Mouse (Mus musculus): ENCODE measurements around the gene Cald1. TPM values are rescaled to one million over a fixed set of nuclear protein-coding genes. Genes with fewer than 3 reads are reported as not detected.

The Cald1 gene
- polyA plus RNA-seq, 1 experiment from 2014 or later: 164 TPM

DNA sequence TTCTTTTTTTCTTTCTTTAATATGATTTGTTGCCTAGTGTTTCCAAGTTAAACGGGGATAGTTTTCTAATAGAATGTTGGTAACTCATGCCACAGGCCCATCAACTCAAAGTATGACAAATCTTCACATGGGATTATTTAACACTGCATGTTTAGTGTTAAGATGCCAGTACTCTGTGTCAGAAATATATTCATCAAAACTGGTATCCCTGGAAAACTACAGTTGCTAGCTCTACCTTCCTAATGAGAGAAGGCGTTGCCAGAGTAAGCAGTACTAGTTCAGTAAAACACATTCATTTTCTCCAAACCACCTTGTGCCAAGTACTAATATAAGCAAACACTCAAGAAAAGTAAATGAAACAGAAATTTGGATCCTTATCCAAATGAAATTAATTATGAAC, 171.7 kb downstream of the Cald1 start:
- H3K4me3 ChIP-seq: no peak overlapping the region
- peak overlapping the region; percentile 80 for H3K27ac ChIP-seq
- peaks cover 68% of the 10 kb centered on the region for H3K36me3 ChIP-seq
- H3K4me1 ChIP-seq (replicated peaks): peaks cover 13% of the 10 kb centered on the region
- 86% methylated on average over 2 of the region's 2 CpGs for WGBS
- no peak for ATAC-seq (replicated peaks; ENCODE audit: insufficient number of reproducible peaks, insufficient read depth, low FRiP score, low read depth)
- no peak overlapping the region for H3K4me2 ChIP-seq
- no peaks in the 10 kb centered on the region for H3K9me3 ChIP-seq (replicated peaks)
- H3K27me3 ChIP-seq: no peaks in the 10 kb centered on the region
- no peak overlapping the region for H3K9ac ChIP-seq

DNA sequence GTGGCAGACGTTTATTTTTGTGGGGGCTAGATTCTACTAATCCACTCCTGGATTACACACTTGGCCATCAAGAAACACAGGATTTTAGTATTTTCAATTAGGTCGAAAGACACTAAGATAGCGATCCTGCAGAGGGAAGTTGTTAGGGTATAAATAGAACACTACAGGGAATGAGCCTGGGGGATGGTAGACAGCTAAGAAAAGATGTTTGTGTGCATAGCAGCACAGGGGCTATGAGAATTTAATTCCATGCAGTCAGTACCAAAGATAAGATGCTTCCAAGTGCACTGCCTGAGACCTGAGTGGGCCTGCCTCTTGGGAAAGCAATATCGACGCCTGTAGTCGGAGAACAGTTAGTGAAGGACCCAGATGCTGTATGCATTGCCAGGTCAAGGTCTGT, 172.2 kb downstream of the Cald1 start:
- 26% methylated on average over 6 of the region's 6 CpGs for WGBS
- peaks cover 63% of the 10 kb centered on the region for H3K36me3 ChIP-seq

DNA sequence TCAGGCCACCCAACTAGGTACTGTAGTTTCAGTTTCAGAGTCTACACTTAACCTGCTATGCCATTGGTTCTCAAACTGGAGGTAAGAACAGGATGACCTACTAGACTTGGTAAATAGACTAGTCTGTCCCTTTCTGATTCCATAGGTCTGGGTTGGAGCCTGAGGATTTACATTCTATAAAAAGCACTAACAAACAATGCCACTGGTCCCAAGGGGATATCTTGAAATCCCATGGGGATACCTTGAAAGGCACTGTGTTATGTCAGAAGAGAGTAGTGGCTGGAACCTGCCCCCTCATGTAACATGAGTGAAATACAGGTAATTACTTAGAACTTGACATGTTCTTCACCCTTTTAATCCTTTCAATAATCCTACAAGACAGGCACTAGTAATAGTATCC, 178.1 kb downstream of the Cald1 start:
- ATAC-seq (replicated peaks; ENCODE audit: insufficient number of reproducible peaks, insufficient read depth, low FRiP score, low read depth): no peak
- no peaks in the 10 kb centered on the region for H3K9me3 ChIP-seq (replicated peaks)
- H3K27ac ChIP-seq: no peak overlapping the region
- H3K27me3 ChIP-seq: no peaks in the 10 kb centered on the region
- peaks cover 20% of the 10 kb centered on the region for H3K36me3 ChIP-seq
- H3K4me2 ChIP-seq: no peak overlapping the region
- H3K9ac ChIP-seq: no peak overlapping the region
- no peaks in the 10 kb centered on the region; the same call in none of the 2 replicates for H3K4me1 ChIP-seq (replicated peaks)
- H3K4me3 ChIP-seq: no peak overlapping the region

More for the DNA sequence above, 172.2 kb downstream of the Cald1 start:
- H3K4me1 ChIP-seq (replicated peaks): peaks cover 13% of the 10 kb centered on the region
- peak; percentile 60; the same call in 1 of the 2 replicates for ATAC-seq (replicated peaks; ENCODE audit: insufficient number of reproducible peaks, insufficient read depth, low FRiP score, low read depth)
- no peaks in the 10 kb centered on the region for H3K9me3 ChIP-seq (replicated peaks)
- H3K4me3 ChIP-seq: no peak overlapping the region
- H3K4me2 ChIP-seq: peak overlapping the region; percentile 18
- no peaks in the 10 kb centered on the region for H3K27me3 ChIP-seq
- peak overlapping the region; percentile 80 for H3K27ac ChIP-seq
- no peak overlapping the region for H3K9ac ChIP-seq

DNA sequence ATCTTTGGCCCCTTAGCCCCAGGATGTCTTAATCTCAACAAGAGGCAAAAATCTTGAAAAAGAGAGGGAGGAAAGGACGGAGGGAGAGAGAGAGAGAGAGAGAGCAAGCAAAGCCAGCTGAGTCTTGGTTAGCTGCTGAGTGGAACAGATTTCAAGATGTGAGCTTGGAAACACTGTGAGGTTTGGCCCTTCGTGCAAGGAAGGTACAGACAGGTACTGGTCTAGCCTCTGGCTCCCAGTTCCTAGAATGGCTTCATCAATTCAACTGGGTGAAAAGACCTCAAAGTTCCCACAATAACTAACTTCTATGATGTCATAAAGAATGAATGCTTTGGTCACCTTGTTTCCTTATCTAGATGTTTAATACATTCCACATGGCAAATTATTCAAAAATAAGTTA, 178.8 kb downstream of the Cald1 start:
- Histone ChIP-seq H3K4me2 (no peak overlapping the region), H3K4me3 (no peak overlapping the region), H3K9ac (no peak overlapping the region), H3K27ac (no peak overlapping the region), H3K9me3 (replicated peaks) (no peaks in the 10 kb centered on the region), H3K27me3 (no peaks in the 10 kb centered on the region), H3K4me1 (replicated peaks) (no peaks in the 10 kb centered on the region; the same call in 1 of the 2 replicates), H3K36me3 (peaks cover 15% of the 10 kb centered on the region)
- ATAC-seq (replicated peaks; ENCODE audit: insufficient number of reproducible peaks, insufficient read depth, low FRiP score, low read depth): no peak
- 84% methylated on average over 2 of the region's 2 CpGs for WGBS

DNA sequence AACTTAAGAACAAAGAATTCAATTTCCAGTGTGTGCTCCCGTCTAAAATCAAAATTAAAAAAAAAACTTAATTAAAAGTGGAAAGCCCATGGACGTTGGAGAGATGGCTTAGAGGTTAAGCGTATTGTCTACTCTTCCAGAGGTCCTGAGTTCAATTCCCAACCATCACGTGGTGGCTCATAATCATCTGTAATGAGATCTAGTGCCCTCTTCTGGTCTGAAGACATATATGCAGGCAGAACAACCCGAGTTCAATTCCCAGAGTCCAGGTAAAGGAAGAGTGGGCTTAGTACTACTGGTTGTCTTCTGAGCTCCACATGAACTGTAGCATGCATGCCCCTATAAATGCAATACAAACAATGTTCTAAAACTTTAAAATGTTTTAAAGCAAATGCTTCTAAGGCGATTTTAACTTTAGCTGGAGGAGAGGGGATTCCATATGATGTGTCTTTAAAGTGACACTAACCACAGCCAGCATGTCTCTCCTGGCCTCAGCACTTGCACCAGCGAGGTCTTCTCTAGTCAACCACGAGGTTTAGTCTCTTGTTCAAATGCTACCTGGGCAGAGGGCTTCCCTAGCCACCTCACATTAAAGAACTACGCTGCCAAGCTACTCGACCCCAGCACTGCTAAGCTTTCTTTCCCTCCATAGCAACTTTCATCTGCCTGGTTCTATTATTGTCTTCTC, 179.8 kb downstream of the Cald1 start:
- no peak overlapping the region for H3K9ac ChIP-seq
- no peaks in the 10 kb centered on the region for H3K9me3 ChIP-seq (replicated peaks)
- H3K4me1 ChIP-seq (replicated peaks): no peaks in the 10 kb centered on the region; the same call in 1 of the 2 replicates
- no peak overlapping the region for H3K4me2 ChIP-seq
- peaks cover 8% of the 10 kb centered on the region for H3K36me3 ChIP-seq
- ATAC-seq (replicated peaks; ENCODE audit: insufficient number of reproducible peaks, insufficient read depth, low FRiP score, low read depth): no peak
- WGBS: 70% methylated on average over 10 of the region's 10 CpGs
- no peaks in the 10 kb centered on the region for H3K27me3 ChIP-seq
- H3K4me3 ChIP-seq: no peak overlapping the region
- H3K27ac ChIP-seq: no peak overlapping the region

DNA sequence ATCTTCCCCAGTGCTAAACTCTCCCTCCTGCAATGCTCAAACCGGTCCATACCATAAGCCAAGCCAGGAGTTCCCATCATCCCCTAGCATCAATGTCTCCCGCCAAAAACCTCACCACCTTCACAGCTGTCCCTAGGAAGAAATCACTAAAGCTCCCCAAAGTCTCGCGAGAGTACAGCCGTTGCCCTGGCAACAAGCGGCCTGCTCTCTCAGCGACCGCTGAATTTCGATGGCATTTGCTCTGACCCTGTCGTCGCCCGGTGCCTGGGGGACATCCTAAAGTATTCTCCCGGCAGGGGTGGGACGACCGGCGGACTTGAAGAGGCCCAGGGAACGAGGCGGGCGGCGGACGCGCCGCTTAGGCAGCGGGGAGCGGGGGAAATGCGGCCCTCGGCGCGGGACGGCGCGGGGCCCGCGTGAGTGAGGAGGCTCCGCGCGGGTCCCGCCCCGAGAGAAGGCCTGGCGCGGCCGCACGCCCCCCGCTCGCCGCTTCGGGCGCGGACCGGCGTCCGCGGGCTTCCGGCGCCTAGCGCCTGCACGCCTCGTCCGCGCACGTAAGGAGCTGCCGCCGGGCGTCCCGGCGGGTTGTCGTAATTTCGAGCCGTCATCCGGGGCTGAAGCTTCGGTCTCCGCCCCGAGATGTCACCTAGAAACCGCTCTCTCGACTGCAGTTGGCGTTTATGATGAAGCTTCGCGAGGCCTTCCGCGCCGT, 182.1 kb downstream of the Cald1 start, which contains the start of gene Agbl3:
TSS of gene Agbl3 (plus strand) at position 202 of the 712 bp plus-strand sequence.
- H3K27me3 ChIP-seq: no peaks in the 10 kb centered on the region
- H3K4me1 ChIP-seq (replicated peaks): no peaks in the 10 kb centered on the region; the same call in 1 of the 2 replicates
- peak within 1 kb of the TSS; percentile 68 for H3K4me3 ChIP-seq
- H3K4me2 ChIP-seq: peak within 1 kb of the TSS; percentile 69
- H3K9ac ChIP-seq: peak within 1 kb of the TSS; percentile 82
- ATAC-seq (replicated peaks; ENCODE audit: insufficient number of reproducible peaks, insufficient read depth, low FRiP score, low read depth): peak; percentile 92
- H3K27ac ChIP-seq: peak within 1 kb of the TSS; percentile 98
- WGBS: under 1% methylated on average over 80 of the region's 81 CpGs
- H3K9me3 ChIP-seq (replicated peaks): no peaks in the 10 kb centered on the region
- H3K36me3 ChIP-seq: 0 out of 2 replicates have a peak, but pooled peaks cover 2% of the 10 kb centered on the region

DNA sequence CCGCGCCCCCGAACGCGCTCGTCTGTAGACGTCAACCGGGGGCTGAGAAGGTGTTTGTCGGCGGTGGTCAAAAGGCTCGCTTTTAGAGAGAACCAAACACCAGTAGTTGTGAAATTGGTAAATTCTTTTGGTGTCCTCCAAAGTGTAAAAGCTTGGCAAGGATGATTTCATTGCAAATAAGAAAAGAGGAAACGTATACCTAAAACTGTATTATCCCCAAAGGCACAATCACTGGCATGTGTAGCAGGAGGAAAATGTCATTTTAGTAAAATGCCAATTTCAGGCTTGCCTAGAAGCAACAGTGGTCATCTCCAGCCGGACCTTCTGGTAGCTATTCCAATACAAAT, 182.6 kb downstream of the Cald1 start:
- H3K9ac ChIP-seq: peak overlapping the region; percentile 82
- no peak for ATAC-seq (replicated peaks; ENCODE audit: insufficient number of reproducible peaks, insufficient read depth, low FRiP score, low read depth)
- H3K9me3 ChIP-seq (replicated peaks): no peaks in the 10 kb centered on the region
- H3K27me3 ChIP-seq: no peaks in the 10 kb centered on the region
- peak overlapping the region; percentile 68 for H3K4me3 ChIP-seq
- 4% methylated on average over 13 of the region's 13 CpGs for WGBS
- H3K4me2 ChIP-seq: peak overlapping the region; percentile 69
- H3K36me3 ChIP-seq: peaks cover 7% of the 10 kb centered on the region; the same call in 1 of the 2 replicates
- H3K4me1 ChIP-seq (replicated peaks): no peaks in the 10 kb centered on the region; the same call in 1 of the 2 replicates
- peak overlapping the region; percentile 98 for H3K27ac ChIP-seq

DNA sequence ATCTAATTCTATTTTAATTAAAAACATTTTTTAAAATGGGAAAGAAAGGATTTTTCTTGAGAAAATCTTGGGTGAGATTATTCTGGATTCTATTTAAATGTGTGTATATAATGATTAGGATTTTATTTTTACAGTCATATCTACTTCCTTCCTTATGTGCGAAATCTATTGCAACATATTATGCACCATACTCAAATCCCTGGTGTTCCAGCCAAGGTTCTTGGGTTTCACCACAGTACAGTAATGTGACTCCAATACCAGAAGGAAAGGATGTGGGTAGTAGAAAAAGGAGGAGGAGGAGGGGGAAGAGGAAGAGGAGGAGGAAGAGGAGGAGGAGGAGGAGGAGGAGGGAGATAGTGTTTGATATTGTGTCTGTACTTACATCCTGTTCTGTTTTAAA, 184.2 kb downstream of the Cald1 start:
- Histone ChIP-seq H3K27me3 (no peaks in the 10 kb centered on the region), H3K9ac (no peak overlapping the region), H3K9me3 (replicated peaks) (no peaks in the 10 kb centered on the region), H3K27ac (no peak overlapping the region), H3K4me1 (replicated peaks) (no peaks in the 10 kb centered on the region; the same call in 1 of the 2 replicates), H3K36me3 (peaks cover 9% of the 10 kb centered on the region; the same call in 1 of the 2 replicates), H3K4me3 (no peak overlapping the region), H3K4me2 (no peak overlapping the region)
- ATAC-seq (replicated peaks; ENCODE audit: insufficient number of reproducible peaks, insufficient read depth, low FRiP score, low read depth): no peak
- WGBS: 68% methylated on average over 1 of the region's 1 CpGs

DNA sequence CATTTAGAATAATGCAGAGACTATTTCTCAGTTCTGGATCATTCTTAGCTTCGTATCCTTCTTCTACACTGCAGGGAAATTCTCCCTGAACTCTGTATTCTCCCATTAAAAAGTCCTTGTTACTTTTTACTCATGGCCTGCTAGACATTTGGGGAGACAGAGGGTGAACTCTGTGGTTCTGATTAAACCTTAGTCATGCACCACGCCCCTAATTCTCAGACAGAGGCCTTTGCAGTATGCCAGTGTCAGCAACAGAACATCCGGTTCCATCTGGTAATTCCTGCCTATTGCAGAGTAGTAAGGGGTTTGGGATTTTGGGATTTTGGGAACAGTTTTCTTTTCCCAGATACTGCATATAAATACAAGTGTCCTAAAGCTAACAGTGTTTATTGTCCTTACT, 198.6 kb downstream of the Cald1 start:
- 71% methylated on average over 3 of the region's 3 CpGs for WGBS
- Histone ChIP-seq H3K9ac (no peak overlapping the region), H3K4me1 (replicated peaks) (no peaks in the 10 kb centered on the region), H3K27me3 (no peaks in the 10 kb centered on the region), H3K4me2 (no peak overlapping the region), H3K9me3 (replicated peaks) (no peaks in the 10 kb centered on the region), H3K27ac (no peak overlapping the region), H3K4me3 (no peak overlapping the region), H3K36me3 (no peaks in the 10 kb centered on the region)
- no peak for ATAC-seq (replicated peaks; ENCODE audit: insufficient number of reproducible peaks, insufficient read depth, low FRiP score, low read depth)

DNA sequence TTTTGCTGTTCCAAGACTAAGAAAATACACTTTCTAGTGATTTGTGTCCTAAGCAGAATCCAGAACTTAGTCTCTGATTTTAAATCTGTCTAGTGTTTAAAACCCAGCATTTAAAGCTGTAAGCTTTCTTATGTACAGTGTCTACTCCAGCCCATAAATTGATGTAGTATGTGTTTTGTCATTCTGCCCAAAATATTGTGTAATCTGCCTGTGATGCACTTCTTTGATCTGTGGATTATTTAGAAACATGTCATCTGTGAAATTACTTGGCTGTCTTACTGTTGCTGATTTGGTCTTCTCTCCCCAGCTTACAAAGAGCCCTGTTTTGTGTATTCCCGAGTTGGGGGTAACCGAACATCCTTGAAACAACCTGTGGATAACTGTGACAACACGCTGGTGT, 199.6 kb downstream of the Cald1 start:
- ATAC-seq (replicated peaks; ENCODE audit: insufficient number of reproducible peaks, insufficient read depth, low FRiP score, low read depth): no peak
- 76% methylated on average over 3 of the region's 3 CpGs for WGBS
- Histone ChIP-seq H3K4me3 (no peak overlapping the region), H3K9me3 (replicated peaks) (no peaks in the 10 kb centered on the region), H3K4me2 (no peak overlapping the region), H3K36me3 (no peaks in the 10 kb centered on the region), H3K4me1 (replicated peaks) (no peaks in the 10 kb centered on the region), H3K27ac (no peak overlapping the region), H3K27me3 (no peaks in the 10 kb centered on the region), H3K9ac (no peak overlapping the region)

DNA sequence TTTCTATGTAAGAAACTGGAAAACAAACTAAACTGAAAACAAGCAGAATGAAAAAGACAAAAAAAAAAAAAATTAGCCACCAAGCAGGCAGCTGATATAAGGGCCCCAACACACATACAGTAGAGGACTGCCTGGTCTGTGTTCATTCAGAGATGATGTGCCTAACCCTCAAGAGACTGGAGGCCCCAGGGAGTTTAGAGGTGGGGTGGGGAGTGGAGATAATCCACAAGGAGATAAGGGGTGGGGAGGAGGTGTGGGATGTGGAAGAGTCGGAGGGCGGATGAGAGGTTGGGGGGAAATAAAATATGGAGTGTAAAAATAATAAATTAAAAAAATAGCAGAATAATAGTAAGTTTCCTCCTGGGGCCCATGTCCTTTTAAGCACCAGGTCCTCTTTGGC, 207.3 kb downstream of the Cald1 start:
- ATAC-seq (replicated peaks; ENCODE audit: insufficient number of reproducible peaks, insufficient read depth, low FRiP score, low read depth): no peak

More for the DNA sequence above, 207.3 kb downstream of the Cald1 start:
- Histone ChIP-seq H3K4me1 (replicated peaks) (no peaks in the 10 kb centered on the region), H3K4me2 (no peak overlapping the region), H3K9me3 (replicated peaks) (no peaks in the 10 kb centered on the region), H3K27ac (no peak overlapping the region), H3K4me3 (no peak overlapping the region), H3K27me3 (no peaks in the 10 kb centered on the region), H3K36me3 (no peaks in the 10 kb centered on the region), H3K9ac (no peak overlapping the region)
- 31% methylated on average over 2 of the region's 2 CpGs for WGBS
